Mouse (Mus musculus): Measurements from ENCODE around the gene Rassf4. TPM values are rescaled to one million over a fixed set of nuclear protein-coding genes. Genes with fewer than 3 reads are reported as not detected.

The Rassf4 gene
- polyA plus RNA-seq, 1 experiment from 2014 or later, result 10.1 TPM

Small RNA genes within 50 kb of the gene (microRNA-seq; reads per million reads assigned to microRNA genes)
- gene Mir7043, result not detected

Other genes starting within 250 kb of the Rassf4 start
- gene Alox5, start 212.8 kb downstream of the Rassf4 start, polyA plus RNA-seq (2015; fragmentation: Nextera tagmentation; extraction: Ambion mirVana), result 5.0 and 6.4 TPM in 2 replicates
- not detected in 2 replicates for gene Olfr211, start 184.9 kb downstream of the Rassf4 start, polyA plus RNA-seq (2015; fragmentation: Nextera tagmentation; extraction: Ambion mirVana)
- not detected in 2 replicates for gene Olfr212, start 167.4 kb downstream of the Rassf4 start, polyA plus RNA-seq (2015; fragmentation: Nextera tagmentation; extraction: Ambion mirVana)
- gene Olfr213, start 135.5 kb downstream of the Rassf4 start, polyA plus RNA-seq (2015; fragmentation: Nextera tagmentation; extraction: Ambion mirVana), result not detected in 2 replicates
- 0.35 and 2.5 TPM in 2 replicates for gene Gm5580, start 122.8 kb downstream of the Rassf4 start, polyA plus RNA-seq (2015; fragmentation: Nextera tagmentation; extraction: Ambion mirVana)
- not detected in 2 replicates for gene Olfr214, start 119.7 kb downstream of the Rassf4 start, polyA plus RNA-seq (2015; fragmentation: Nextera tagmentation; extraction: Ambion mirVana)
- gene Olfr215, start 89.8 kb downstream of the Rassf4 start, polyA plus RNA-seq (2015; fragmentation: Nextera tagmentation; extraction: Ambion mirVana), result not detected in 2 replicates
- 132 and 135 TPM in 2 replicates for gene Zfp422, start 45.0 kb downstream of the Rassf4 start, polyA plus RNA-seq (2015; fragmentation: Nextera tagmentation; extraction: Ambion mirVana)
- 32.2 and 33.7 TPM in 2 replicates for gene Depp1, start 23.3 kb downstream of the Rassf4 start, polyA plus RNA-seq (2015; fragmentation: Nextera tagmentation; extraction: Ambion mirVana)
- 0.05 and 0.06 TPM in 2 replicates for gene Tmem72, start 43.0 kb upstream of the Rassf4 start, polyA plus RNA-seq (2015; fragmentation: Nextera tagmentation; extraction: Ambion mirVana)